Mouse (Mus musculus) limb, embryonic 11.5 days (tissue): ENCODE results near the gene Phf11a. TPM values are rescaled to one million over a fixed set of nuclear protein-coding genes. Genes with fewer than 3 reads are reported as not detected.
"Not testable (repeated sequence)": the region's sequence is repeated elsewhere in the genome, so short reads cannot be mapped to it uniquely, and the experiment has no call there.

ENCODE experiments used
- ATAC-seq: fragments of 200-750 bp; cut with Nextera tagmentation; 2 replicates; pipeline ENCODE4 v1.8.0; 2017; ENCODE audit warnings: low read depth; ENCODE audit not compliant: insufficient number of reproducible peaks, low FRiP score, low TSS enrichment
- DNase-seq: peaks from one replicate; pipeline ENCODE4 v3.0.0-alpha.2; 2015; ENCODE audit warnings: low spot score
- H3K27ac ChIP-seq: fragments of 300-500 bp; sonication (generic); replicated peaks from 2 replicates; pipeline ENCODE4 v1.5.1; 2014; ENCODE audit warnings: low read depth, mild to moderate bottlenecking, low read length
- H3K27me3 ChIP-seq: fragments of 300-500 bp; sonication (generic); 2 replicates; pipeline ENCODE4 v1.6.1; 2014; ENCODE audit warnings: mild to moderate bottlenecking, low read length, mixed read lengths; ENCODE audit not compliant: control insufficient read depth, insufficient read depth
- H3K36me3 ChIP-seq: fragments of 300-500 bp; sonication (generic); 2 replicates; pipeline ENCODE4 v1.6.1; 2014; ENCODE audit warnings: mild to moderate bottlenecking, low read length, moderate library complexity, mixed read lengths; ENCODE audit not compliant: control insufficient read depth, insufficient read depth
- H3K4me1 ChIP-seq: fragments of 300-500 bp; sonication (generic); 2 replicates; pipeline ENCODE4 v1.6.1; 2014; ENCODE audit warnings: low read length, mixed read lengths; ENCODE audit not compliant: control insufficient read depth, insufficient read depth
- H3K4me2 ChIP-seq: fragments of 300-500 bp; sonication (generic); 2 replicates; pipeline ENCODE4 v1.6.1; 2014; ENCODE audit warnings: low read depth, mild to moderate bottlenecking, moderate library complexity; ENCODE audit not compliant: severe bottlenecking
- H3K4me3 ChIP-seq: fragments of 300-500 bp; sonication (generic); 2 replicates; pipeline ENCODE4 v1.5.1; 2014; ENCODE audit warnings: low read depth, low read length
- H3K9ac ChIP-seq: fragments of 300-500 bp; sonication (generic); 2 replicates; pipeline ENCODE4 v1.6.1; 2014; ENCODE audit warnings: mild to moderate bottlenecking, low read length
- H3K9me3 ChIP-seq: fragments of 300-500 bp; sonication (generic); 2 replicates; pipeline ENCODE4 v1.6.1; 2016; ENCODE audit warnings: low read length; ENCODE audit not compliant: control insufficient read depth
- whole genome bisulfite sequencing: fragments of 180-500 bp; shearing (Covaris S2); extraction: QIAGEN DNeasy Blood & Tissue Kit; methylation state at CpG from one replicate; pipeline ENCODE4 v1.1.7; 2014; 5-methylcytosine and 5-hydroxymethylcytosine counted together
- polyA plus RNA-seq: library from polyadenylated mRNA; unstranded; fragments of >200 nt; fragmentation: Nextera tagmentation; extraction: Ambion mirVana; gene quantifications from 2 replicates; pipeline ENCODE4 v1.2.1, GENCODE M21; 2014

Phf11a gene
- polyA plus RNA-seq: not detected in 2 replicates

DNA sequence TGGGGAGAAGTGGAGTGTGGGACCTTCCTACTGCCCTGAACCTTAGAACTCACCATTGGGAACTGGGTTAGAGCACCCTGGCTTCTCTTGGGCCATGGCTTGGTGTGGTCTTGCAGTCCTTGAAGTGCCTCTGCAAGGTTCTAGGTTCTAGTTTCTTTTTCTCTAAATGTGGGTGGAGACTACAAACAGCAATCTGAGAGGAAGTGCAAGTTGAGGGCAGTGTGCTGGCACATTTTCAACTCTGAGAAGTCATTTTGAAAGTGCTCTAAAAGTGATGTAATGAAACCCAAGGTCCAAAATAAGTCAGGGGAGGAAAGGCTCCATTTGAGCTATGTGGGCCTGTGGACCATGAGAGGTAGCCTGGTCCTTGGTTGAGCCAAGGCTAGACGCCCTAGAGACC lies at the start of gene Phf11a:
Gene Phf11a, minus strand, starts transcription at position 132 of the 400 bp plus-strand sequence.
- H3K9ac ChIP-seq, DNase-seq, H3K4me1 ChIP-seq, H3K27ac ChIP-seq, H3K27me3 ChIP-seq, H3K9me3 ChIP-seq, H3K4me3 ChIP-seq, H3K4me2 ChIP-seq, ATAC-seq, H3K36me3 ChIP-seq: not testable (repeated sequence)
- 58% methylated on average over 1 of the region's 1 CpGs for WGBS

DNA sequence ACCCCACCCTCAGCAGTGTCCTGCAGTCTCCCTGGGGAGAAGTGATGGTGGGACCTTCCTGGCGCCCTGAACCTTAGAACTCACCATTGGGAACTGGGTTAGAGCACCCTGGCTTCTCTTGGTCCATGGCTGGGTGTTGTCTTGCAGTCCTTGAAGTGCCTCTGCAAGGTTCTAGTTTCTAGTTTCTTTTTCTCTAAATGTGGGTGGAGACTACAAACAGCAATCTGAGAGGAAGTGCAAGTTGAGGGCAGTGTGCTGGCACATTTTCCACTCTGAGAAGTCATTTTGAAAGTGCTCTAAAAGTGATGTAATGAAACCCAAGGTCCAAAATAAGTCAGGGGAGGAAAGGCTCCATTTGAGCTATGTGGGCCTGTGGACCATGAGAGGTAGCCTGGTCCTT lies 43.9 kb upstream of the Phf11a start, which contains the start of gene Phf11b:
Gene Phf11b, minus strand, starts transcription at position 163 of the 400 bp plus-strand sequence.
- not testable (repeated sequence) for ATAC-seq, H3K4me3 ChIP-seq, H3K9me3 ChIP-seq, H3K27ac ChIP-seq, H3K9ac ChIP-seq, H3K4me1 ChIP-seq, H3K27me3 ChIP-seq, H3K4me2 ChIP-seq, DNase-seq, H3K36me3 ChIP-seq
- whole genome bisulfite sequencing: 76% methylated on average over 1 of the region's 1 CpGs

DNA sequence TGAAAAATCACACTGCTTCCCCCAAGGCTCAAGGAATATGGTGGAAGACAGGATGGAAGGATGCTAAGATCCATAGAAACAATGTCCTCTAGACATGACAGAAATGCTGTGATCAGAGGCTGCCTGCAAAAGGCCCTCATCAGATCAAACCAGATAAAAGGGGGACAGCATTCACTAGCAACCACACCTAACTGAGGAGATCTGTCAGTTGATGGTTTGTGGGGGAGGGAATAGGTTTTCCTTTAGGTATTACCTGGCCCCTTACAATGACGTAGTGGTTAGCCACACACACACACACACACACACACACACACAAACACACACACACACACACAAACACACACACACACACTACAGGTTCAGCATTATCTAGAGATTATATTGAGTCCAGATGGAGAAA lies 42.2 kb upstream of the Phf11a start:
- Histone ChIP-seq H3K27ac (no peak overlapping the region), H3K9me3 (no peaks in the 10 kb centered on the region), H3K9ac (no peak overlapping the region), H3K4me1 (no peaks in the 10 kb centered on the region), H3K4me2 (no peak overlapping the region), H3K27me3 (no peaks in the 10 kb centered on the region), H3K4me3 (no peak overlapping the region), H3K36me3 (no peaks in the 10 kb centered on the region)
- no peak for ATAC-seq
- no peak for DNase-seq
- 93% methylated on average over 1 of the region's 1 CpGs for WGBS

DNA sequence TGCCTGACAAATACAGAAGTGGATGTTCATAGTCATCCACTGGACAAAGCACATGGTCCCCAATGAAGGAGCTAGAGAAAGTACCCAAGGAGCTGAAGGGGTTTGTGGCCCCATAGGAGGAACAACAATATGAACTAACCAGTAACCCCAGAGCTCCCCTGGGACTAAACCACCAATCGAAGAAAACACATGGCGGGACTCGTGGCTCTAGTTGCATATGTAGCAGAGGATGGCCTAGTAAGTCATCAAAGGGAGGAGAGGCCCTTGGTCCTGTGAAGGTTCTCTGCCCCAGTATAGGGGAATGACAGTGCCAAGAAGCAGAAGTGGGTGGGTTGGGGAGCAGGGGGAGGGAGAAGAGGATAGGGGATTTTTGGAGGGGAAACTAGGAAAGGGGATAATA lies 38.7 kb upstream of the Phf11a start:
- not testable (repeated sequence) for H3K36me3 ChIP-seq, H3K9ac ChIP-seq, H3K27ac ChIP-seq, H3K27me3 ChIP-seq, H3K4me2 ChIP-seq, H3K4me1 ChIP-seq, ATAC-seq, H3K9me3 ChIP-seq, H3K4me3 ChIP-seq, DNase-seq
- WGBS: 85% methylated on average over 3 of the region's 3 CpGs

DNA sequence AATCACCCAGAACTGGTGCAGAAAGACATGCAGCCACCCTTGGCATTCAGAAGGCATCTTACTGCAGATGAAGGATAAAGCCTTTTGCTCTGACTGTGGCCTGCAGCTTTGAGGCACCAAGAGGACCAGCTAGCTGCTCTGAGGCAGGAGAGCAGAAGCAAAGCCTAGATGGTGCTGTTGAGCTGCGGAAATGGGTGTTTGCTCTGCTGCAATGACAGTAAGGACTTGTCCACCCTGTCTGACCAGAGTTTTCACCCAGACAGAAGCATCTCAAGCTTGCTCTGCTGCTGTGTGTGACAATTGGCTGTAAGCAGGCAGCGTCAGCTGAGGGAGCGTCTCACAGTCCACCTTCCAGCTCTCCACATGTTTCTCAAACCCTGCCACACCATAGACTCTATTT lies 33.2 kb upstream of the Phf11a start:
- not testable (repeated sequence) for H3K27me3 ChIP-seq, H3K9me3 ChIP-seq, H3K4me2 ChIP-seq, H3K27ac ChIP-seq, H3K9ac ChIP-seq, H3K4me1 ChIP-seq, H3K36me3 ChIP-seq, H3K4me3 ChIP-seq, ATAC-seq
- DNase-seq: peak; percentile 32
- WGBS: 48% methylated on average over 3 of the region's 3 CpGs

DNA sequence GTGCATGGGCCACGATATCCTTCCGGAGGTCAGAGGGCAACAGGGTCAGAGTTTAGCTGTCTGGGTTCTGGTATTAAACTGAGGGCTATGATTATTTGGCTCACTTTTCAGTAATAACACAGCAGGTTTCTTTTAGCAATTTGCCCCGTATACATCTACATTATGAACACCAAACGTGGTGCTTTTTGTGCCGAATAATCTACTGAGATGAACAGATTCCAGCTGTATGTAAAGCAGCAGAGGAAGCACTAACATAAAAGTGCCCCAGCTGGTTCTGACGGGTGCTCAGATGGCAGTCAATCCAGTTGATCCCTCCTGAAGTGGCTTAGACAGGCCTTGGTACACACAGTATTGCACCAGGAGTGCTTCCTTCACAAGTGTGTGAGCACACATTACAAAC lies 22.6 kb upstream of the Phf11a start:
- not testable (repeated sequence) for ATAC-seq, H3K4me3 ChIP-seq, H3K27ac ChIP-seq, H3K4me1 ChIP-seq, H3K9me3 ChIP-seq, H3K4me2 ChIP-seq, H3K9ac ChIP-seq, H3K27me3 ChIP-seq, H3K36me3 ChIP-seq, DNase-seq
- 77% methylated on average over 6 of the region's 6 CpGs for WGBS

DNA sequence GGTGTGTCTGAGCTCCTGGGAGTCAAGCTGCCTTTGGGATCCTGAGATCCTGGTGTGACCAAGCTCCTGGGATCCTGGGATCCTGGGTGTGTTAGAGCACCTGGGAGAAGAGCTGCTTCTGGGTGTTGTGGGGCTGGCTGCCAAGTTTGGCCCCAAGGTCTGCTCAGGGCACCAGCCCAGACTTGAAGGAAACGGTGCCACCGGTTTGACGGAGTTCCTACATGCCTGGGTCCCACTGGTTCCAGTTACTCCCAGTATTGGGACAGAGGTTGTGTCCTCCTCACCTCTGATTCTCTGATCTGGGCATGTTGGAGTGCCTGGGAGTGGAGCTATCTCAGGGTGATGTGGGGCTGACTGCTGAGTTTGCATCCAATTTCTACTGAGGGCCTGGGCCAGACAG lies 21.7 kb upstream of the Phf11a start:
- not testable (repeated sequence) for ATAC-seq, H3K4me1 ChIP-seq, H3K4me2 ChIP-seq, H3K36me3 ChIP-seq, DNase-seq, H3K4me3 ChIP-seq, H3K9ac ChIP-seq, H3K9me3 ChIP-seq, H3K27ac ChIP-seq, H3K27me3 ChIP-seq
- 94% methylated on average over 3 of the region's 3 CpGs for WGBS

DNA sequence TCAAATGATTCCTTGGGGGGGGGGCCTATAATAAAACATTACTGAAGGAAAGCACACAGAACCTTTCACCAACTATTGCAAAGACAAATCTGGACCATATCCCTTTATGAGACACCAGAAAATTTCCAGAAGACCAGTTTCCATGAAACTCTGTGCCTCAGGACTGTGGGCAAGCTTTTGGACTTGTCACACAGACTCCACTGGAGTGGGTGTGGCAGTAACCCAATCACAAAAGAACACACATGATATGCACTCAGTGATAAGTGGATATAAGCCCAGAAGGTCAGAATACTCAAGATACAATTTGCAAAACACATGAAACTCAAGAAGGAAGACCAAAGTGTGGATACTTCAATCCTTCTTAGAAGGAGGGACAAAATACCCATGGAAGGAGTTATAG lies 5.6 kb downstream of the Phf11a start:
- not testable (repeated sequence) for H3K36me3 ChIP-seq, H3K9ac ChIP-seq, DNase-seq, ATAC-seq, H3K4me3 ChIP-seq, H3K27me3 ChIP-seq, H3K9me3 ChIP-seq, H3K27ac ChIP-seq, H3K4me2 ChIP-seq, H3K4me1 ChIP-seq

DNA sequence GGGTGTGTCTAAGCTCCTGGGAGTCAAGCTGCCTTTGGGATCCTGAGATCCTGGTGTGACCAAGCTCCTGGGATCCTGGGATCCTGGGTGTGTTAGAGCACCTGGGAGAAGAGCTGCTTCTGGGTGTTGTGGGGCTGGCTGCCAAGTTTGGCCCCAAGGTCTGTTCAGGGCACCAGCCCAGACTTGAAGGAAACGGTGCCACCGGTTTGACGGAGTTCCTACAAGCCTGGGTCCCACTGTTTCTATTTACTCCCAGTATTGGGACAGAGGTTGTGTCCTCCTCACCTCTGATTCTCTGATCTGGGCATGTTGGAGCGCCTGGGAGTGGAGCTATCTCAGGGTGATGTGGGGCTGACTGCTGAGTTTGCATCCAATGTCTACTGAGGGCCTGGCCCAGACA lies 22.4 kb downstream of the Phf11a start:
- not testable (repeated sequence) for DNase-seq, H3K4me3 ChIP-seq, H3K27me3 ChIP-seq, H3K9me3 ChIP-seq, H3K27ac ChIP-seq, H3K9ac ChIP-seq, H3K36me3 ChIP-seq, H3K4me1 ChIP-seq, H3K4me2 ChIP-seq, ATAC-seq
- WGBS: 80% methylated on average over 4 of the region's 4 CpGs
